Mouse (Mus musculus): ENCODE data around the gene Dnah9. TPM values are rescaled to one million over a fixed set of nuclear protein-coding genes. Genes with fewer than 3 reads are reported as not detected.

Gene Dnah9
- total and polyA plus RNA-seq, 3 experiments = 0.01 TPM; not detected in 2

GRCm38 (mm10) chr11:66122017-66122416 lies 46.3 kb downstream of the Dnah9 start:
- peak; percentile 37 for DNase-seq (ENCODE audit: low read depth, low spot score)
- H3K4me3 ChIP-seq (ENCODE audit: control insufficient read depth in 1 of 2, insufficient read depth in 1 of 2, low read depth in 2 of 2, low read length in 2 of 2) = no peak overlapping the region

GRCm38 (mm10) chr11:66083663-66084254 lies 84.6 kb downstream of the Dnah9 start:
- Histone ChIP-seq H3K27ac (ENCODE audit: control insufficient read depth, low read depth, low read length) (no peak overlapping the region), H3K4me3 (ENCODE audit: control insufficient read depth in 1 of 2, insufficient read depth in 1 of 2, low read depth in 2 of 2, low read length in 2 of 2) (no peak overlapping the region), H3K79me2 (ENCODE audit: control insufficient read depth, insufficient read depth, low read length, poor library complexity) (no peaks in the 10 kb centered on the region), H3K4me1 (ENCODE audit: control insufficient read depth in 1 of 2, insufficient read depth in 2 of 2, low read length in 2 of 2) (no peaks in the 10 kb centered on the region), H3K27me3 (ENCODE audit: control insufficient read depth in 1 of 2, insufficient read depth in 2 of 2, low read length in 2 of 2) (no peaks in the 10 kb centered on the region), H3K9ac (ENCODE audit: control insufficient read depth, low read depth, low read length, poor library complexity, severe bottlenecking) (no peak overlapping the region), H3K36me3 (ENCODE audit: control insufficient read depth in 1 of 2, insufficient read depth in 2 of 2, low read length in 2 of 2) (no peaks in the 10 kb centered on the region), H3K9me3 (replicated peaks; ENCODE audit: insufficient read depth, low read length) (no peaks in the 10 kb centered on the region)
- TF ChIP-seq CTCF (IDR thresholded peaks at IDR 0.05 in 2 of 3, conservative IDR thresholded peaks at IDR 0.05 in 1 of 3; ENCODE audit: control insufficient read depth in 1 of 3, insufficient read depth in 1 of 3, low read depth in 2 of 3, low read length in 3 of 3, poor library complexity in 1 of 3, severe bottlenecking in 1 of 3) = no peak
- no peak for TF ChIP-seq RAD21 (IDR thresholded peaks at IDR 0.05; ENCODE audit: low read depth, low read length)
- no peak for TF ChIP-seq ZKSCAN1 (IDR thresholded peaks at IDR 0.05; ENCODE audit: low read depth, low read length)
- no peak for TF ChIP-seq ZNF384 (IDR thresholded peaks at IDR 0.05; ENCODE audit: low read depth, low read length)
- TF ChIP-seq MAZ (IDR thresholded peaks at IDR 0.05; ENCODE audit: low read depth, low read length) = no peak
- no peak for TF ChIP-seq HCFC1 (IDR thresholded peaks at IDR 0.05; ENCODE audit: low read depth, low read length)
- no peak for TF ChIP-seq BHLHE40 (IDR thresholded peaks at IDR 0.05; ENCODE audit: borderline replicate concordance, low read depth, low read length)
- TF ChIP-seq MAFK (IDR thresholded peaks at IDR 0.05; ENCODE audit: borderline replicate concordance, low read depth, low read length) = no peak
- no peak for TF ChIP-seq MXI1 (IDR thresholded peaks at IDR 0.05; ENCODE audit: low read depth, low read length)
- no peak for TF ChIP-seq MYC (IDR thresholded peaks at IDR 0.05; ENCODE audit: low read depth, low read length)
- TF ChIP-seq POLR2A (IDR thresholded peaks at IDR 0.05; ENCODE audit: control insufficient read depth in 1 of 2, insufficient read depth in 1 of 2, low read depth in 1 of 2, low read length in 2 of 2, poor library complexity in 1 of 2) = no peak
- no peak for TF ChIP-seq MEF2A (IDR thresholded peaks at IDR 0.05; ENCODE audit: extremely low read depth, insufficient replicate concordance, low read depth, low read length, poor library complexity, severe bottlenecking)
- TF ChIP-seq UBTF (IDR thresholded peaks at IDR 0.05; ENCODE audit: borderline replicate concordance, insufficient read depth, low read depth, low read length) = no peak
- TF ChIP-seq RCOR1 (IDR thresholded peaks at IDR 0.05; ENCODE audit: low read depth, low read length) = no peak
- TF ChIP-seq ETS1 (IDR thresholded peaks at IDR 0.05; ENCODE audit: low read depth, low read length) = no peak
- no peak for TF ChIP-seq ELF1 (IDR thresholded peaks at IDR 0.05; ENCODE audit: low read depth, low read length)
- no peak for TF ChIP-seq JUND (IDR thresholded peaks at IDR 0.05; ENCODE audit: low read depth, low read length)
- TF ChIP-seq MYB (IDR thresholded peaks at IDR 0.05; ENCODE audit: low read depth, low read length) = no peak
- DNase-seq (ENCODE audit: low read depth, low spot score) = no peak

More at GRCm38 (mm10) chr11:66122017-66122416, 46.3 kb downstream of the Dnah9 start:
- no peaks in the 10 kb centered on the region for H3K4me1 ChIP-seq (ENCODE audit: control insufficient read depth in 1 of 2, insufficient read depth in 2 of 2, low read length in 2 of 2)
- no peak overlapping the region for H3K9ac ChIP-seq (ENCODE audit: control insufficient read depth, low read depth, low read length, poor library complexity, severe bottlenecking)
- no peak for TF ChIP-seq UBTF (IDR thresholded peaks at IDR 0.05; ENCODE audit: borderline replicate concordance, insufficient read depth, low read depth, low read length)
- peak; percentile 60 for TF ChIP-seq RAD21 (IDR thresholded peaks at IDR 0.05; ENCODE audit: low read depth, low read length)
- TF ChIP-seq ZC3H11A (IDR thresholded peaks at IDR 0.05; ENCODE audit: low read depth, low read length) = peak; percentile 35
- no peak for TF ChIP-seq MEF2A (IDR thresholded peaks at IDR 0.05; ENCODE audit: extremely low read depth, insufficient replicate concordance, low read depth, low read length, poor library complexity, severe bottlenecking)
- peak; percentile 68 for TF ChIP-seq SMC3 (IDR thresholded peaks at IDR 0.05; ENCODE audit: low read depth, low read length)
- no peak for TF ChIP-seq POLR2A (IDR thresholded peaks at IDR 0.05; ENCODE audit: control insufficient read depth in 1 of 2, insufficient read depth in 1 of 2, low read depth in 1 of 2, low read length in 2 of 2, poor library complexity in 1 of 2)
- peak; percentile 61 to 71 (median 68) for TF ChIP-seq CTCF (IDR thresholded peaks at IDR 0.05 in 2 of 3, conservative IDR thresholded peaks at IDR 0.05 in 1 of 3; ENCODE audit: control insufficient read depth in 1 of 3, insufficient read depth in 1 of 3, low read depth in 2 of 3, low read length in 3 of 3, poor library complexity in 1 of 3, severe bottlenecking in 1 of 3)
- no peaks in the 10 kb centered on the region for H3K27me3 ChIP-seq (ENCODE audit: control insufficient read depth in 1 of 2, insufficient read depth in 2 of 2, low read length in 2 of 2)
- H3K9me3 ChIP-seq (replicated peaks; ENCODE audit: insufficient read depth, low read length) = no peaks in the 10 kb centered on the region
- no peak overlapping the region for H3K27ac ChIP-seq (ENCODE audit: control insufficient read depth, low read depth, low read length)
- no peaks in the 10 kb centered on the region for H3K79me2 ChIP-seq (ENCODE audit: control insufficient read depth, insufficient read depth, low read length, poor library complexity)
- H3K36me3 ChIP-seq (ENCODE audit: control insufficient read depth in 1 of 2, insufficient read depth in 2 of 2, low read length in 2 of 2) = no peaks in the 10 kb centered on the region
